Mouse (Mus musculus) limb, embryonic 13.5 days (tissue): Measurements from ENCODE around the gene Zc3h12c. TPM values are rescaled to one million over a fixed set of nuclear protein-coding genes. Genes with fewer than 3 reads are reported as not detected.

Experiments used
- ATAC-seq: fragments of 200-750 bp; cut with Nextera tagmentation; 2 replicates; pipeline ENCODE4 v1.8.0; 2017; ENCODE audit warnings: low read depth, moderate number of reproducible peaks, moderate TSS enrichment; ENCODE audit not compliant: low FRiP score
- H3K27ac ChIP-seq: fragments of 300-500 bp; sonication (generic); 2 replicates; pipeline ENCODE4 v1.5.1; 2015; ENCODE audit warnings: inconsistent platforms, mild to moderate bottlenecking, moderate library complexity
- H3K27me3 ChIP-seq: fragments of 300-500 bp; sonication (generic); 2 replicates; pipeline ENCODE4 v1.6.1; 2015; ENCODE audit warnings: mild to moderate bottlenecking, inconsistent platforms
- H3K36me3 ChIP-seq: fragments of 300-500 bp; sonication (generic); 2 replicates; pipeline ENCODE4 v1.6.1; 2015; ENCODE audit warnings: inconsistent platforms, mild to moderate bottlenecking, moderate library complexity
- H3K4me1 ChIP-seq: fragments of 300-500 bp; sonication (generic); 2 replicates; pipeline ENCODE4 v1.6.1; 2015; ENCODE audit warnings: inconsistent platforms
- H3K4me2 ChIP-seq: fragments of 300-500 bp; sonication (generic); replicated peaks from 2 replicates; pipeline ENCODE4 v1.6.1; 2015; ENCODE audit warnings: inconsistent platforms, mild to moderate bottlenecking, moderate library complexity
- H3K4me3 ChIP-seq: fragments of 300-500 bp; sonication (generic); 2 replicates; pipeline ENCODE4 v1.5.1; 2015; ENCODE audit warnings: moderate library complexity, mild to moderate bottlenecking, inconsistent platforms
- H3K9ac ChIP-seq: fragments of 300-500 bp; sonication (generic); 2 replicates; pipeline ENCODE4 v1.6.1; 2015; ENCODE audit warnings: mild to moderate bottlenecking, inconsistent platforms
- H3K9me3 ChIP-seq: fragments of 300-500 bp; sonication (generic); 2 replicates; pipeline ENCODE4 v1.6.1; 2016; ENCODE audit warnings: inconsistent platforms
- WGBS: fragments of 180-500 bp; shearing (Covaris S2); methylation state at CpG from one replicate; pipeline ENCODE4 v1.1.7; 2015; 5-methylcytosine and 5-hydroxymethylcytosine counted together
- microRNA-seq: library from miRNA; unstranded; fragments of <30 nt; microRNA quantifications from one replicate; pipeline ENCODE4, GENCODE M21; 2016
- polyA plus RNA-seq: library from polyadenylated mRNA; unstranded; fragments of >200 nt; fragmentation: Nextera tagmentation; extraction: Ambion mirVana; gene quantifications from 2 replicates; pipeline ENCODE4 v1.2.1, GENCODE M21; 2015

The Zc3h12c gene
- polyA plus RNA-seq, 1 experiment from 2014 or later, result 3.1 TPM

- ATAC-seq, result no peak
- H3K9me3 ChIP-seq, result no peaks in the 10 kb centered on the region
Measured at GRCm38 (mm10) chr9:52070052-52070451, 98.3 kb downstream of the Zc3h12c start.

More at GRCm38 (mm10) chr9:52070052-52070451, 98.3 kb downstream of the Zc3h12c start:
- 97% methylated on average over 2 of the region's 2 CpGs for WGBS
- no peaks in the 10 kb centered on the region for H3K4me1 ChIP-seq
- peaks cover 73% of the 10 kb centered on the region for H3K36me3 ChIP-seq
- H3K27ac ChIP-seq, result no peak overlapping the region
- H3K9ac ChIP-seq, result no peak overlapping the region
- no peaks in the 10 kb centered on the region for H3K27me3 ChIP-seq
- H3K4me2 ChIP-seq, result no peak overlapping the region
- H3K4me3 ChIP-seq, result no peak overlapping the region

Small RNA genes within 50 kb of the gene (microRNA-seq; reads per million reads assigned to microRNA genes)
- gene Gm27686 (not detected), gene Mir6244 (not detected)

Other genes starting within 250 kb of the Zc3h12c start
- 63.6 and 64.3 TPM in 2 replicates for gene Fdx1, start 205.0 kb downstream of the Zc3h12c start, polyA plus RNA-seq
- gene Rdx, start 121.4 kb downstream of the Zc3h12c start, polyA plus RNA-seq, result 148 and 149 TPM in 2 replicates